Mouse (Mus musculus): ENCODE results near the gene Tubb2a.

Gene Tubb2a

DNA sequence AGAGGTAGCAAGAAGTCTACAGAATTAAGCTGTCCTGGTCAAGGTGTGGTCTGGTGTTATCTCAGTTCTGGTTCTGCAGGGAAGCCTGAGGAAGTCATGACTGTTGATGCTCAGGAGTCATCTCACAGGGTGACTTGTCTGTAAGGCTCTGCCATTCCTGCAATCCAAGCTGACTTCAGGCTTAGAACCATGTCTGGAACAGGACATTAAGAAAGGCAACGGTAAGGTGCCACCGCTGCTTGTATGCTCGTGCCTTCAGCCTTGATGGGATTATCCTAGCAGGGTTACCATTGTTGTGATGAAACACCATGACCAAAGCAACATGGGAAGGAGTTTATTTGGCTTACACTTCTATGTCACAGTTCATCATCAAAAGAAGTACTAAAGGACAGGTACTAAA is 30.3 kb downstream of the Tubb2a start:
- DNase-seq, result no peak

DNA sequence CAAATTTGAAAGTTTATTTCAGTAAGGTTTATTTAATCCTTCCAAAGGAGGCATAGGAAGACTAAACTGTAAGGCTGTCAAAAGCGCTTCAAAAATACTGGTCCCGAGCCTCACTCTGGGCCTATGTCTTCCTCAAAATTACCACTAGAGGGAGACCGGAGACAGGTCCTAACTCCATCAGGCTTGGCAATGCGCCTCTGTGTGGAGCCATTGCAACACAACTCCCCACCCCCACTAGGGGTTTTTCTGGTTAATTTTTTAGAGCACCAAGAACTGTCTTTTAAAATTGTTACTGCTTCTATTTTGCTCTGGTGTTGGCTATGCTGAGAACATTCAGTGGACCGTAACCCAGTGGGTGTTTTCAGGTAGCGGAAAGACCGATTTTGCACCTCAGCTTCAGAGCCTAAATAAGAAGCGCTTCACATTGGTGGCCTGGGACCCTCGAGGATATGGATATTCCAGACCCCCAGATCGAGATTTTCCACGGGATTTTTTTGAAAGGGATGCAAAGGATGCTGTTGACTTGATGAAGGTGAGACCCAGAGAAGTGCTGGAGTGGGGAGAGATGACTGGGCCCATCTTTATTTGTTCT is 31.3 kb downstream of the Tubb2a start:
- peak; percentile 76 for DNase-seq

DNA sequence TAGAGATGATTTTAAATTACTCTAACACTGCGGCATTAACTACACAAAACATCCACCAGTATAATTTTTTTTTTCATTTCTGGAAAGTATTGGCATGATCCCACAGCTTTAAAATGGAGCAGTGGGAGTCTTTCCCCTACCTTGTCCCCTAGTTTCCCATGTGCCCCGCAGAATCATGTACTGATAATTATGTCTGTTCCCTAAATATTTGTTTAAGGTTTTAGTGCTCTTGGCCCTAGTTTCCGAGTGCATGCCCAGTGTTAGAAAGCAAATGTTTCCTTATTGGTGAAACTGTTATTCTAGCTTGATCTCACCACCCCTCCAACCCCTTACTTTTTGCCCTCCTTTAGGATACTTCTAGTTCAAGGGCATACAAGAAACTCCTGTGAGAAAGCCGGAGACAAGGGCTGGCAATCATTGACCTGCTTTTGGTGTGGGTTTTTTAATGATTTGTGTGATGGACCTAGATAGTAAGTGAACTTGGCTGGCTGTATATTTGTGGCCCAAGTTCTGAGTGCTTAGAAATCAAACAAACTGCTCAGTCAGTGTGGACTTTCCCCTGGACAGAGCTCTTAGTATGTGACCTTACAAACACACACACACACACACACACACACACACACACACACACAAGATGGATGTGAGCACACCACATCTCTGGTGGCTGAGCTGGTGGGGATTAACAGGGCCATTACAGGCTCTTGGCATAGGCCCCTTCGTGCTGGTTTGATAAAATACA is 32.1 kb downstream of the Tubb2a start:
- no peak for DNase-seq

DNA sequence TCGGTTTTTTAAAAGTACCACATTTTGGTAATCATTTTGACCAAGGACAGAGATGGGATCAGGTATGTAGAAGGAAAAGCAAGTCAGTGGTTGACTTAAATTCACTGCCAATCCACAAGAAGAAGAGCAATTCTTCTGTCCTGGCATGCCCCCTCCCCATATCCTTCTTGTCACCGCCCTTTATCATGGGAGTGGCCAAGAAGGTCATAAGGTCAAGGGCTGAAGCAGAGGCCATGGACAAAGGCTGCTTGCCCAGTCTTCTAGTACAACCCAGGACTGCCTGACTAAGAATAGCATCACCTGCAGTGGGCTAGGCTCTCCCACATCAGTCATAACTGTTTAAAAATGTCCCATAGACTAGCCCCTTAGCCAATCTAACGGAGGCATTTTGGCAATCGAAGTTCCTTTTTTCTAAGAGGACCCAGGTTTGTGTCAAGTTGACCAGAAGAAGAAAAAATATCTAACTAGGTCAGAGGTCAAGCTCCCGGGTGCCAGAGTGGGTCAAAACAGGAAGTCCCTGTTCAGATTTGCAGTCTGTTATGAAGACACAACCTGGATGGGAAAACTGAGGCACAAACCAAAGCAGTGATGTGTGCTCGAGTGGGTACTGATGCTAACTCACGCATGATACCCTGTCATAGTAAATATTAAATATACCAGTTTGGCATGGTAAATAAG is 34.0 kb downstream of the Tubb2a start:
- DNase-seq, result no peak

DNA sequence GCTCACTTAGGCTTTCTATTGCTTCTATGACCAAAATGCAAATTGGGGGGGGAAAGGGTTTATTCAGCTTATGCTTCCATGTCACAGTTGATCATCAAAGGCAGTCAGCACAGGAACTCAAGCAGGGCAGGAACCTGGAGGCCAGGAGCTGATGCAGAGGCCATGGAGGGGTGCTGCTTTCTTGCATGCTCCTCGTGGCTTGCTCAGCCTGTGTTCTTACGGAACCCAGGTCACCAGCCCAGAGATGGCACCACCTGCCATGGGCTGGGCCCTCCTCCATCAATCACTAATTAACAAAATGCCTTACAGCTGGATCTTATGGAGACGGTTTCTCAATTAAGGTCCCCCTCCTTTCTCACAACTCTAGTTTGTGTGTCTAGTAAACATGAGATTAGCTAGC is 37.7 kb downstream of the Tubb2a start:
- no peak for DNase-seq

DNA sequence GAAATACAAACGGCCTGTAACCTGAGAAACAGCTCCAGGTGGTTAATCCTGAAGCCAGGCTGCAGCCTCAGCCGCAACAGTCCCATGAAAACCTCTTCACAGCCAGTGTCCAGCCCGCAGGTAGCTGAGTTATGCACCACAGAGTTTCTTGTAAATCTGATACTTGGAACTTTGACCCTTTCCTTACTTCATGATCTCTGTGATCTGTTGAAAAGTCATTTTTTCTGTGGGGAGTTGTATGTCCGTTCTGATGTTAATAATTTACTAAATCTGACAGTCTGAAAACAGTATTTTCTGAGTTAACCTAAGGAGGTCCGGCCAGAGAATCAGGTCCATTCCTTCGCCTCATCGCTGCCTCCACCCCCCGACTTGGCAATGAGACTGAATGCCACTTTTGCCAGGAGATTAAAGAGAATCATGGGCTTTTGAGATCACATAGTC is 38.9 kb downstream of the Tubb2a start:
- DNase-seq, result no peak

DNA sequence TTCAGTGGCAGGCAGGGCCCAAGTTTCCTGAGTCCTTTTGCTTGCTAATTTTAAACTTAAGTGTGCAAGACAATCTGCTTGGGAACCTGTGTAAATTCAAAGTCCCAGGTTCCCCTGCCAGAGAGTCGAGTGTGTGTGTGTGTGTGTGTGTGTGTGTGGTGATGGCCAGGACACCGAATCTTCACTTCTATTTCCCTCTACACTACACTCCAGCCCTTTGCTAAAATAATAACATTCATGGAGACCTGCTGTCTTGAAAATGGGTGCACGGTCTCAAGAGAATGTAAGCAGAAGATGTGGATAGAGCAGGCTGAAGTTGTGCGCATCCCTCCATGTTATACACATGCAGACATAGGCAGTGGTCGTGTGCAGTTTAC is 39.8 kb downstream of the Tubb2a start:
- no peak for DNase-seq

DNA sequence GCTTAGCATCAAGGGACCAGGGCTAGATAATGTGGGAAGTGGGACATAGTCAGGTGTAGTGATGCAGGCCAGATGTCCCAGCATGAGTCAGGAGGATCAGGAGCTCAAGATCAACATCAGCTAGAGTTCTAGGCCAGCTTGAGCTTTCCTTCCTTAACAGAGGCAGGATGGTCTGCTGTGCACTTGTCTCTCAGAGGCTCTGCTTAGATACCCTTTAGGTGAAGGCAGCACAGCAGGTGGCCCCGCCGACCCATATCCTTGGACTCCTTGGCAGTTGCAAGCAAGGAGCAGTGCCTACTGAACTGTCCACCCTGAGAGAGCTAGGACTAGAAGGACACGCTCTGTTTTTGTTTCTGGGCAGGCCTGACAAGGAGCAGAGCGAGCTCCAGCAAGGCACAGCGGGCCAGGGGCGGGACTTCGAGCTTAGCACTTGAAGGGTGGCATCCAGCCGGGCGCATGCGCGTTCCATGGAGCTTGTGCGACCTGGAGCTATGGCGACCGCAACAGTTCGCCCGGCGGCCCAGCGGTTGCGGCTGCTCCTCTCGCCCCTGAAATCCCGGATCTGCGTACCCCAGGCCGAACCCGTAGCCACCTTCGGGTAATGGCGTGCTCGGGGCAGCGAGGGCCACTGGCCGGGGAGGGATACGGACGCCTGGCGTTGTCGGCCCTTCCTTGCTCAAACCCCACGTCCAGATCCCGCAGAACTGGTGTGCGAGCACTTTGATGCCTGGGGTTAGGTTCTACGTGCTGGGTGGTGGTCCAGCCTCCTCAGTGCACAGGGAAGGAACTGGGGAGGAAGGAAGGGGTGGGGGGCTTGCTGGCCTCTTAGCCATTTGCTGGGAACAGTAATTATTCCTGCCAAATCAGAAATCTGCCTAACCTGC is 40.4 kb downstream of the Tubb2a start, which contains the start of gene Bphl:
Bphl (plus strand) TSS at position 426 of the 884 bp plus-strand sequence.
- DNase-seq, result peak; percentile 91

DNA sequence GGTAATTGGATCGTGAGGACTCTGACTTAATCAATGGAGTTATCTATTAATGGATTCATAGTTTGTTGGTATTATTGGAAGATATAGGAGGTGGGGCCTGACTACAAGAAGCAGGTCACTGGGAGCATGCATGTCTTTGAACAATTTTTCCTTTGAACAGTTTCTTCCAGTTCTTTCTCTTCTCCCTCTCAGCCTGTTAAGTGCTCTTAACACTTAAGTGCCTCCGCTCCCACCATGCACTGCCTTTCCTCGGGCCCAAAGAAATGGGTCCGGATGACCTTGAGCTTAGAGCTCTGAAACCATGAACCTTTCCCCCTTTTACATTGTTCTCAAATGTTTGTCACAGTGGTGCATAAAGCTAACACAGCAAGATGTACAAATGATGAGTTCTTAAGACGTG is 41.1 kb downstream of the Tubb2a start:
- no peak for DNase-seq

DNA sequence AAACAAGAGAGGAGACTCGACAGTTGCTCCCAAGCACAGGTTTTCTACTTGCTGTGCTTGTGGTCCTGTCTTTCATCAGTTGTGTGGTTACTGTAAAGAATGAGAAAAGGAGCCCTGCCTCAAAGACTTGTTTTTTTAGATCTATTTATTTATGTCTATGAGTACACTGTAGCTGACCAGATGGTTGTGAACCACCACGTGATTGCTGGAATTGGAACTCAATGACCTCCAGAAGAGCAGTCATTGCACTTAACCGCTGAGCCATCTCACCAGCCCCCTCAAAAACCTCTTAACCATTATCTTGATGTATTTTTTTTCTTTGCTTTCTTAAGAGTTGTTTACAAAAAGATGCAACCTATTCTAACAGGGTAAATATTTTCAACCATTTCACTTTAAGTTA is 42.4 kb downstream of the Tubb2a start:
- no peak for DNase-seq

DNA sequence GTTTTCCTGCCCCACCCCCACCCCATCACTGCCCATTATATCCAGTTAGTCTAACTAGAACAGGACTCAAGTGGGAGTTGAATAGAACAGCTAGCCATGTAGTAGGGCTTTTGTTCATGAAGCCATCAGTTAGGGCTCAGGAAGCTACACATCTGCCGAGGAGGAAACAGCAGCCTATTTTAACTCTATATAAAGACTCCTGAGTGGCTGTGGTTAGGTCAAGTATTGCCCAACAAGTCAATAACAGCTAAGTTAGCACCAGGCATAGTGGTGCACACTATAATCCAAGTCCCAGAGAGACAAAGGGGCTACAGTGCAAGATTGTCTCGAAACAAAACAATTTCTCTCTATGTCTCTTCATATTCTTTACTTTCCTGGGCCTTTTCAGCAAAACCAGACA is 45.8 kb downstream of the Tubb2a start:
- no peak for DNase-seq

Measured in thymus, postnatal 25 days (tissue).